Mouse (Mus musculus): ENCODE results near the gene Desi1.

The Desi1 gene

GRCm38 (mm10) chr15:81966062-81966829, 67.4 kb downstream of the Desi1 start:
- DNase-seq (ENCODE audit: low spot score in 2 of 2), result no peak

GRCm38 (mm10) chr15:81964980-81965545, 68.6 kb downstream of the Desi1 start:
- no peak for DNase-seq (ENCODE audit: low spot score in 2 of 2)

GRCm38 (mm10) chr15:81964262-81964661, 69.4 kb downstream of the Desi1 start:
- DNase-seq (ENCODE audit: low spot score in 2 of 2), result no peak

GRCm38 (mm10) chr15:81961078-81961451, 72.6 kb downstream of the Desi1 start:
- DNase-seq (ENCODE audit: low spot score in 2 of 2), result no peak

GRCm38 (mm10) chr15:81960171-81961077, 73.2 kb downstream of the Desi1 start, which contains the start of gene Pmm1:
Gene Pmm1, minus strand, starts transcription at chr15:81960930.
- DNase-seq (ENCODE audit: low spot score in 2 of 2), result peak; percentile 96 to 98

GRCm38 (mm10) chr15:81958906-81959305, 74.8 kb downstream of the Desi1 start:
- DNase-seq (ENCODE audit: low spot score in 2 of 2), result no peak

- DNase-seq (ENCODE audit: low spot score in 2 of 2), result no peak
Measured at GRCm38 (mm10) chr15:81957598-81957997, 76.1 kb downstream of the Desi1 start.

GRCm38 (mm10) chr15:81956457-81956856, 77.2 kb downstream of the Desi1 start:
- no peak for DNase-seq (ENCODE audit: low spot score in 2 of 2)

GRCm38 (mm10) chr15:81955414-81955813, 78.2 kb downstream of the Desi1 start:
- no peak for DNase-seq (ENCODE audit: low spot score in 2 of 2)

- DNase-seq (ENCODE audit: low spot score in 2 of 2), result no peak
Measured at GRCm38 (mm10) chr15:81954716-81955115, 78.9 kb downstream of the Desi1 start.

- DNase-seq (ENCODE audit: low spot score in 2 of 2), result no peak
Measured at GRCm38 (mm10) chr15:81954151-81954583, 79.5 kb downstream of the Desi1 start.

- DNase-seq (ENCODE audit: low spot score in 2 of 2), result no peak
Measured at GRCm38 (mm10) chr15:81952310-81952709, 81.4 kb downstream of the Desi1 start.

GRCm38 (mm10) chr15:81951159-81951558, 82.5 kb downstream of the Desi1 start:
- no peak for DNase-seq (ENCODE audit: low spot score in 2 of 2)

GRCm38 (mm10) chr15:81950716-81951115, 82.9 kb downstream of the Desi1 start:
- no peak for DNase-seq (ENCODE audit: low spot score in 2 of 2)

GRCm38 (mm10) chr15:81949476-81950131, 84.1 kb downstream of the Desi1 start:
- no peak for DNase-seq (ENCODE audit: low spot score in 2 of 2)

GRCm38 (mm10) chr15:81949076-81949475, 84.6 kb downstream of the Desi1 start:
- DNase-seq (ENCODE audit: low spot score in 2 of 2), result no peak

- DNase-seq (ENCODE audit: low spot score in 2 of 2), result no peak
Measured at GRCm38 (mm10) chr15:81943176-81943749, 90.4 kb downstream of the Desi1 start.

Data from heart, adult 9 months (tissue).